Mouse (Mus musculus): Measurements from ENCODE around the gene Grin2a.

The Grin2a gene

GRCm38 (mm10) chr16:9964469-9964868, 30.9 kb downstream of the Grin2a start:
- DNase-seq (ENCODE audit: low spot score in 2 of 2) = no peak

- no peak for DNase-seq (ENCODE audit: low spot score in 2 of 2)
Observed at GRCm38 (mm10) chr16:9962482-9962881, 32.9 kb downstream of the Grin2a start.

GRCm38 (mm10) chr16:9959340-9959739, 36.0 kb downstream of the Grin2a start:
- no peak for DNase-seq (ENCODE audit: low spot score in 2 of 2)

- no peak for DNase-seq (ENCODE audit: low spot score in 2 of 2)
Observed at GRCm38 (mm10) chr16:9954266-9954665, 41.1 kb downstream of the Grin2a start.

- DNase-seq (ENCODE audit: low spot score in 2 of 2) = no peak
Observed at GRCm38 (mm10) chr16:9953396-9953831, 41.9 kb downstream of the Grin2a start.

- DNase-seq (ENCODE audit: low spot score in 2 of 2) = no peak
Observed at GRCm38 (mm10) chr16:9949250-9949649, 46.1 kb downstream of the Grin2a start.

- DNase-seq (ENCODE audit: low spot score in 2 of 2) = no peak
Observed at GRCm38 (mm10) chr16:9947430-9947829, 47.9 kb downstream of the Grin2a start.

- no peak for DNase-seq (ENCODE audit: low spot score in 2 of 2)
Observed at GRCm38 (mm10) chr16:9944836-9945235, 50.5 kb downstream of the Grin2a start.

GRCm38 (mm10) chr16:9941306-9941930, 53.9 kb downstream of the Grin2a start:
- no peak for DNase-seq (ENCODE audit: low spot score in 2 of 2)

- no peak for DNase-seq (ENCODE audit: low spot score in 2 of 2)
Observed at GRCm38 (mm10) chr16:9940716-9941115, 54.6 kb downstream of the Grin2a start.

GRCm38 (mm10) chr16:9910672-9911071, 84.7 kb downstream of the Grin2a start:
- no peak for DNase-seq (ENCODE audit: low spot score in 2 of 2)

GRCm38 (mm10) chr16:9909225-9909624, 86.1 kb downstream of the Grin2a start:
- DNase-seq (ENCODE audit: low spot score in 2 of 2) = no peak

- DNase-seq (ENCODE audit: low spot score in 2 of 2) = no peak
Observed at GRCm38 (mm10) chr16:9904443-9904842, 90.9 kb downstream of the Grin2a start.

GRCm38 (mm10) chr16:9902680-9903463, 92.5 kb downstream of the Grin2a start:
- DNase-seq (ENCODE audit: low spot score in 2 of 2) = no peak

- DNase-seq (ENCODE audit: low spot score in 2 of 2) = no peak
Observed at GRCm38 (mm10) chr16:9901433-9901832, 93.9 kb downstream of the Grin2a start.

GRCm38 (mm10) chr16:9900996-9901395, 94.4 kb downstream of the Grin2a start:
- no peak for DNase-seq (ENCODE audit: low spot score in 2 of 2)

GRCm38 (mm10) chr16:9900196-9900595, 95.2 kb downstream of the Grin2a start:
- no peak for DNase-seq (ENCODE audit: low spot score in 2 of 2)

GRCm38 (mm10) chr16:9899176-9899575, 96.2 kb downstream of the Grin2a start:
- no peak for DNase-seq (ENCODE audit: low spot score in 2 of 2)

GRCm38 (mm10) chr16:9895581-9895980, 99.8 kb downstream of the Grin2a start:
- DNase-seq (ENCODE audit: low spot score in 2 of 2) = no peak

- no peak for DNase-seq (ENCODE audit: low spot score in 2 of 2)
Observed at GRCm38 (mm10) chr16:9886155-9886554, 109.2 kb downstream of the Grin2a start.

- no peak for DNase-seq (ENCODE audit: low spot score in 2 of 2)
Observed at GRCm38 (mm10) chr16:9884141-9884540, 111.2 kb downstream of the Grin2a start.

- no peak for DNase-seq (ENCODE audit: low spot score in 2 of 2)
Observed at GRCm38 (mm10) chr16:9882420-9882819, 112.9 kb downstream of the Grin2a start.

GRCm38 (mm10) chr16:9873001-9873400, 122.4 kb downstream of the Grin2a start:
- DNase-seq (ENCODE audit: low spot score in 2 of 2) = no peak
